Mouse (Mus musculus) intestine, embryonic 16.5 days (tissue): ENCODE measurements around the gene Rnf144a. TPM values are rescaled to one million over a fixed set of nuclear protein-coding genes. Genes with fewer than 3 reads are reported as not detected.
"Not testable (repeated sequence)": the region's sequence is repeated elsewhere in the genome, so short reads cannot be mapped to it uniquely, and the experiment has no call there.

Experiments
- ATAC-seq: fragments of 200-750 bp; cut with Nextera tagmentation; 2 replicates; pipeline ENCODE4 v1.8.0; 2017; ENCODE audit warnings: moderate TSS enrichment, moderate library complexity
- H3K27ac ChIP-seq: fragments of 300-500 bp; sonication (generic); 2 replicates; pipeline ENCODE4 v1.5.1; 2014; ENCODE audit warnings: mild to moderate bottlenecking, low read length
- H3K27me3 ChIP-seq: fragments of 300-500 bp; sonication (generic); replicated peaks from 2 replicates; pipeline ENCODE4 v1.6.1; 2014; ENCODE audit warnings: low read length, control low read depth, mixed read lengths; ENCODE audit not compliant: control insufficient read depth, insufficient read depth
- H3K36me3 ChIP-seq: fragments of 300-500 bp; sonication (generic); 2 replicates; pipeline ENCODE4 v1.6.1; 2014; ENCODE audit warnings: low read length, control low read depth; ENCODE audit not compliant: control insufficient read depth, insufficient read depth
- H3K4me1 ChIP-seq: fragments of 300-500 bp; sonication (generic); 2 replicates; pipeline ENCODE4 v1.6.1; 2014; ENCODE audit warnings: low read length, control low read depth, mixed read lengths; ENCODE audit not compliant: control insufficient read depth, insufficient read depth
- H3K4me2 ChIP-seq: fragments of 300-500 bp; sonication (generic); 2 replicates; pipeline ENCODE4 v1.6.1; 2014; ENCODE audit warnings: low read depth, low read length, control low read depth
- H3K4me3 ChIP-seq: fragments of 300-500 bp; sonication (generic); 2 replicates; pipeline ENCODE4 v1.5.1; 2014; ENCODE audit warnings: mild to moderate bottlenecking, low read length
- H3K9ac ChIP-seq: fragments of 300-500 bp; sonication (generic); 2 replicates; pipeline ENCODE4 v1.6.1; 2014; ENCODE audit warnings: low read depth, low read length
- H3K9me3 ChIP-seq: fragments of 300-500 bp; sonication (generic); 2 replicates; pipeline ENCODE4 v1.6.1; 2016; ENCODE audit warnings: low read length, control low read depth; ENCODE audit not compliant: control insufficient read depth
- WGBS: fragments of 180-500 bp; shearing (Covaris S2); extraction: QIAGEN DNeasy Blood & Tissue Kit; methylation state at CpG from one replicate; pipeline ENCODE4 v1.1.7; 2014; 5-methylcytosine and 5-hydroxymethylcytosine counted together
- polyA plus RNA-seq: library from polyadenylated mRNA; unstranded; fragments of >200 nt; fragmentation: Nextera tagmentation; extraction: Ambion mirVana; gene quantifications from 2 replicates; pipeline ENCODE4 v1.2.1, GENCODE M21; 2015

The Rnf144a gene
- polyA plus RNA-seq, 1 experiment from 2014 or later, result 13.7 TPM

DNA sequence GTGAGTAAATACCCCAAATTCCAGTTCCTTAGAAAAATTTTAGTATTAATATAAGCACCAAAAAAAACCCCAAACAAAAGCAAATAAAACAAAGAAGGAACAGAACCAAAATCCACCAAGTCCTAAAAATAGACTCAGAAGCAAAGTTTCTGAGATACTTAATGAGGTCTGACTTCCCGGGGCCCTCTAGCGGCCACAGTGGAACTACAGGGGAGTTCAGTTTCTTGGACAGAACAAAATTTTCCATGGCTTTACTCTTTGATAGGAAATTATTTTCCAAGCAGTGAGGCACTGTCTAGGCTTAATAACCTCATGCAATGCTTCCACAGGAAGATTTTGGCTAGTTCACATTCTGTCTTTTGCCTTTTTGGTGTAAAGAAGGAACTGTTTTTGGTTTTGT, 29.0 kb upstream of the Rnf144a start:
- no peak overlapping the region for H3K4me3 ChIP-seq
- no peaks in the 10 kb centered on the region for H3K36me3 ChIP-seq
- 0% methylated on average over 2 of the region's 2 CpGs for WGBS
- no peak overlapping the region for H3K9ac ChIP-seq
- no peaks in the 10 kb centered on the region for H3K4me1 ChIP-seq
- H3K27ac ChIP-seq, result no peak overlapping the region
- no peaks in the 10 kb centered on the region for H3K27me3 ChIP-seq
- H3K9me3 ChIP-seq, result no peaks in the 10 kb centered on the region
- no peak overlapping the region for H3K4me2 ChIP-seq
- no peak for ATAC-seq

DNA sequence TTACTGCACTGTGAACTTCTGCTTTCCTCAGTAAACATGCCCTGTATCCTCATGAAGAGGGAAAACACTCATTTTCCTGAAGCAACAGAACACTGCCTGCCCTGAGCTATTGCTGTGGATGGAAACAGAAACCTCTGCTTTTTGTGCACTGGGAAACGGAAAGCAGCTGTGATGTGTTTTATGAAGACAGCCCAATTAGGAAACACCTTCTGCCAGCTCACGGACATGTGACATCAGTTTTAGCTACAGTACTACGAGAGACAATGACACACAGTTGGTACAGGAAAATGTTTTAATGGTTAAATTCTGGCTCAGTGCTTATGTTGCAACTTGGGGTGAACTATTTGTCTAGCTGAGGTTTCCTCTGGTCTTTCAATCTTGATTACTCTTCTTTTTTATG, 24.3 kb upstream of the Rnf144a start:
- no peak overlapping the region for H3K4me2 ChIP-seq
- no peak overlapping the region for H3K9ac ChIP-seq
- H3K27ac ChIP-seq, result no peak overlapping the region
- no peak overlapping the region for H3K4me3 ChIP-seq
- no peaks in the 10 kb centered on the region for H3K36me3 ChIP-seq
- ATAC-seq, result no peak
- no peaks in the 10 kb centered on the region for H3K27me3 ChIP-seq
- no peaks in the 10 kb centered on the region for H3K4me1 ChIP-seq
- no peaks in the 10 kb centered on the region for H3K9me3 ChIP-seq
- 54% methylated on average over 3 of the region's 3 CpGs for WGBS

DNA sequence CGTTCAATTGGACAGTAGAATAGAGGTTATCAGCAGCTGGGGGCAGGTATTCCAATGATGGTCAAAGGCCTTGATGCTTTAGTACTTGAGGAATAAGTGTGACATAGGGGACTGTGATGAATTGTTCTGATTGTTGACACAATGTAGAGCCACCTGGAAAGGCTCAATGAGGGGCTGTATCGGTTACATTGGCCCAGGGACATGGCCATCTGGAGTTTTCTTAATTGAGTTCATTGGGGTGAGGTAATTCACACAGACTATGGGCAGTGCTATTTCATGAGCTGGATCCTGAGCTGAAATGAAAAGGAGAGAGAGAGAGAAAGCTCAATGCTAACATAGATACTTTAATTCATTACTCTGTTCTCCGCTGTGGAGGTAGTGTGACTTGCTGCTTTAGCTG, 22.9 kb upstream of the Rnf144a start:
- H3K4me2 ChIP-seq, result no peak overlapping the region
- no peak overlapping the region for H3K27ac ChIP-seq
- 62% methylated on average over 3 of the region's 3 CpGs for WGBS
- no peak overlapping the region for H3K4me3 ChIP-seq
- H3K4me1 ChIP-seq, result no peaks in the 10 kb centered on the region
- no peak overlapping the region for H3K9ac ChIP-seq
- H3K27me3 ChIP-seq, result no peaks in the 10 kb centered on the region
- ATAC-seq, result no peak
- no peaks in the 10 kb centered on the region for H3K36me3 ChIP-seq
- H3K9me3 ChIP-seq, result no peaks in the 10 kb centered on the region

GRCm38 (mm10) chr12:26436334-26436733, 21.3 kb upstream of the Rnf144a start:
- Histone ChIP-seq H3K4me3 (no peak overlapping the region), H3K9ac (no peak overlapping the region), H3K9me3 (no peaks in the 10 kb centered on the region), H3K4me2 (no peak overlapping the region), H3K4me1 (no peaks in the 10 kb centered on the region), H3K27ac (no peak overlapping the region), H3K27me3 (no peaks in the 10 kb centered on the region), H3K36me3 (no peaks in the 10 kb centered on the region)
- ATAC-seq, result no peak
- WGBS, result 78% methylated on average over 4 of the region's 4 CpGs

DNA sequence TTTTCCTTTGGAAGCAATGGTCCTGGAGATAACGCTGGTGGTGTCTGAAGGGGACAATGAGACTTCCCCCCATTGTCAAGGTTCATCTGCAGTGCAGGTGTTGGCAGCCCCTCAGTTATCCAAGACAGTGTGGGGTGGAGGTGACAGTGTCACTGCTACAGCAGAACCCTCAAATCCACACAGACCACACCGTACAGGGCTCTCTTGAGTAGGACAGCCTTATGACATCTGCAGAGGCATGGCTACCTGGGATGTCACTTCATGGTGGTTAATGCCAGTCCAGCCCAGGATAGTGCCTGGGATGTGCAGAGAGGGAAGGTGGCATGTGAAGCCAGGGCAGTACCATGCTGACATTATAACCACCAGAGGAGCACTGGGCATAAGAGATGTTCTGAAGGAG, 13.7 kb upstream of the Rnf144a start:
- not testable (repeated sequence) for H3K36me3 ChIP-seq, H3K9me3 ChIP-seq, H3K27me3 ChIP-seq, H3K4me3 ChIP-seq, H3K9ac ChIP-seq, H3K4me1 ChIP-seq, H3K4me2 ChIP-seq, H3K27ac ChIP-seq, ATAC-seq
- WGBS, result 87% methylated on average over 2 of the region's 2 CpGs

DNA sequence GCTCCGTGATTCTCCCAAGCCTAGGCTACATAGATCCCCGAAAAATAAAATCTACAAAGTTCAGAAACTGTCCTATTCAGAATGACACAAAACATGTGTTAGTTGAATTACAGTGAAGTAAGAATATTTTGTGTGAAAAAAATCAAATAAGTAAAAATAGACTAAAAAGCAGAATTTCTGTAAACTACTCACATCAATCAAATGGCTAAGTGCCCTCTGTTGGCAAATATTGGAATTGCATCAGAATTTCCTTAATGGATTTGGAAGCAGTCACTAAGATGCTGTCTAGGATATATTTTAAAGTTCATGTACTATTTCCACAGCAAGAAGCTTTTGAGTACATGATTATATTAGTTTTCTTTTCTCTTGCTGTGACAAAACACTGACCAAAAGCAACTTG, 9.8 kb upstream of the Rnf144a start:
- H3K4me2 ChIP-seq, result no peak overlapping the region
- H3K27ac ChIP-seq, result no peak overlapping the region
- H3K4me3 ChIP-seq, result no peak overlapping the region
- H3K27me3 ChIP-seq, result no peaks in the 10 kb centered on the region
- H3K36me3 ChIP-seq, result no peaks in the 10 kb centered on the region
- WGBS, result 92% methylated on average over 2 of the region's 2 CpGs
- no peaks in the 10 kb centered on the region for H3K9me3 ChIP-seq
- no peak for ATAC-seq
- H3K9ac ChIP-seq, result no peak overlapping the region
- H3K4me1 ChIP-seq, result no peaks in the 10 kb centered on the region

GRCm38 (mm10) chr12:26418322-26418721, 3.3 kb upstream of the Rnf144a start:
- H3K27me3 ChIP-seq, result no peaks in the 10 kb centered on the region
- no peak for ATAC-seq

DNA sequence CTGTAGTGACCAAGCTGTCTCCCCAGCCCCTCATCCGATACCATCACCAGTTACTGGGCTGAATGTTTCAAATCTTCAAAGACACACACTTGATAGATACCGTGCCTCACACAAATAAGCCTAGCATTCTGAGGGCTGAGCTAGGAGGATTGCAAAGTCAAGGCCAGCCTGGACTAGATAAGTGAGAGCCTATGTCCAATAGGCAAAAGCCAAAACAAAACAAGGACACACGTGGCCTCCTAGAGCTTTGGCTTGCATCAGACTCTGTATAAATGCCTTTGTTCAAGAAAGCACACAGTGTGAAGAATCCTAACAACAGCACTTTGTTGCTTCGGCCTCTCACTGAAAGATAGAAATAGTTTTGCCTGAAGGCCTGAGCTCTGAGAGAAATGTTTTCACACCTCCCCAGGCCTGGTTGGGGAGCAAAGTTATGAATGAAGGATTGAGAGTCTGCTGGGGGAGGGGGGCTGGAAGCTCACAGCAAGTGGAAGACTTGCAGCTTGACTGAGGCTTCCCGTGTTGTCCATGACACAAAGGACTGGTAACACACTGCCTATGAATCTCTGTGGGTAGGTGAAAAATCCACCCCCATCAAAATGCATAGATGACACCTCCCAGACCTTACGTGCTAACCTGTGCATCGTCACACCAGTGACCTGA, 1.7 kb upstream of the Rnf144a start:
- Histone ChIP-seq H3K9me3 (no peaks in the 10 kb centered on the region), H3K4me2 (no peak overlapping the region), H3K4me1 (peaks cover 6% of the 10 kb centered on the region; the same call in 1 of the 2 replicates), H3K36me3 (no peaks in the 10 kb centered on the region), H3K27me3 (no peaks in the 10 kb centered on the region), H3K27ac (no peak overlapping the region), H3K4me3 (no peak overlapping the region), H3K9ac (no peak overlapping the region)
- WGBS, result 69% methylated on average over 7 of the region's 7 CpGs
- ATAC-seq, result no peak

More at GRCm38 (mm10) chr12:26418322-26418721, 3.3 kb upstream of the Rnf144a start:
- Histone ChIP-seq H3K36me3 (no peaks in the 10 kb centered on the region), H3K4me3 (no peak overlapping the region), H3K4me1 (peaks cover 2% of the 10 kb centered on the region; the same call in 1 of the 2 replicates), H3K9ac (no peak overlapping the region), H3K9me3 (no peaks in the 10 kb centered on the region), H3K27ac (no peak overlapping the region), H3K4me2 (no peak overlapping the region)
- WGBS, result 85% methylated on average over 4 of the region's 4 CpGs

- H3K36me3 ChIP-seq, result no peaks in the 10 kb centered on the region
- H3K4me2 ChIP-seq, result peak overlapping the region; percentile 91
- H3K27ac ChIP-seq, result peak overlapping the region; percentile 48; the same call in 1 of the 2 replicates
- H3K9me3 ChIP-seq, result no peaks in the 10 kb centered on the region
- peak; percentile 75 for ATAC-seq
- under 1% methylated on average over 64 of the region's 64 CpGs for WGBS
- H3K4me1 ChIP-seq, result peaks cover 6% of the 10 kb centered on the region
- H3K4me3 ChIP-seq, result peak overlapping the region; percentile 84
- peak overlapping the region; percentile 91 for H3K9ac ChIP-seq
- no peaks in the 10 kb centered on the region for H3K27me3 ChIP-seq
Observed at GRCm38 (mm10) chr12:26414451-26415103, 477 bp downstream of the Rnf144a start.
